Mouse (Mus musculus) midbrain, embryonic 10.5 days (tissue): Measurements from ENCODE around the gene Nmd3. TPM values are rescaled to one million over a fixed set of nuclear protein-coding genes. Genes with fewer than 3 reads are reported as not detected.

Source experiments
- DNase-seq: peaks from one replicate; pipeline ENCODE4 v3.0.0-alpha.2; 2017; ENCODE audit warnings: low spot score
- H3K27ac ChIP-seq: fragments of 300-500 bp; sonication (generic); replicated peaks from 2 replicates; pipeline ENCODE4 v1.5.1; 2016; ENCODE audit warnings: mild to moderate bottlenecking
- H3K27me3 ChIP-seq: fragments of 300-500 bp; sonication (generic); 2 replicates; pipeline ENCODE4 v1.6.1; 2016; ENCODE audit warnings: low read depth, mild to moderate bottlenecking; ENCODE audit not compliant: poor library complexity, severe bottlenecking
- H3K36me3 ChIP-seq: fragments of 300-500 bp; sonication (generic); 2 replicates; pipeline ENCODE4 v1.6.1; 2016; ENCODE audit warnings: mild to moderate bottlenecking, moderate library complexity
- H3K4me1 ChIP-seq: fragments of 300-500 bp; sonication (generic); 2 replicates; pipeline ENCODE4 v1.6.1; 2016
- H3K4me3 ChIP-seq: fragments of 300-500 bp; sonication (generic); 2 replicates; pipeline ENCODE4 v1.5.1; 2016; ENCODE audit warnings: mild to moderate bottlenecking, moderate library complexity
- H3K9me3 ChIP-seq: fragments of 300-500 bp; sonication (generic); replicated peaks from 2 replicates; pipeline ENCODE4 v1.6.1; 2016; ENCODE audit warnings: mild to moderate bottlenecking
- WGBS: fragments of 180-500 bp; shearing (Covaris S2); methylation state at CpG from one replicate; pipeline ENCODE4 v1.1.7; 2016; 5-methylcytosine and 5-hydroxymethylcytosine counted together
- polyA plus RNA-seq: library from polyadenylated mRNA; unstranded; fragments of >200 nt; fragmentation: Nextera tagmentation; extraction: Ambion mirVana; gene quantifications from 2 replicates; pipeline ENCODE4 v1.2.1, GENCODE M21; 2016

Gene Nmd3
- polyA plus RNA-seq, 1 experiment from 2014 or later, result 156 TPM

DNA sequence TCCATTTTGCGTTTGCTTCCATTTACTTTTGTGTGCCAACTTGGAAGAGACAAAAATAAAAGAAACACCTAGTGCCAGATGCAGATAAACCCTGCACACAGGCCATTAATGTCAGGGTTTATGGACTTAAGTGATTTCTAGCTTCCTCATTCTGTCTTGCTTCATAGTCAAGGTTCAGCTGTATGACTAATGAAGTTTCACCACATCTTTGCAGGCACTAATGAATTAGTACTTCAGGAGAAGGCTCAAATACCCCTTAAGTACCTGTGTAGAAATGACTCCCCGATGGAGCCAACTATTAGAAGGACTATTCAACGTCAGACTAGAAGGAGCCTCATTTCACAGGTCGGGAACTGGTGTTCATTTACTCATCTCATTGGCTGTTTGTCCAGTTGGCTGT is 51.6 kb downstream of the Nmd3 start:
- H3K27me3 ChIP-seq, result no peaks in the 10 kb centered on the region
- 95% methylated on average over 4 of the region's 4 CpGs for WGBS
- no peaks in the 10 kb centered on the region for H3K9me3 ChIP-seq
- no peak for DNase-seq
- H3K36me3 ChIP-seq, result no peaks in the 10 kb centered on the region
- no peak overlapping the region for H3K27ac ChIP-seq
- H3K4me3 ChIP-seq, result no peak overlapping the region
- no peaks in the 10 kb centered on the region for H3K4me1 ChIP-seq

DNA sequence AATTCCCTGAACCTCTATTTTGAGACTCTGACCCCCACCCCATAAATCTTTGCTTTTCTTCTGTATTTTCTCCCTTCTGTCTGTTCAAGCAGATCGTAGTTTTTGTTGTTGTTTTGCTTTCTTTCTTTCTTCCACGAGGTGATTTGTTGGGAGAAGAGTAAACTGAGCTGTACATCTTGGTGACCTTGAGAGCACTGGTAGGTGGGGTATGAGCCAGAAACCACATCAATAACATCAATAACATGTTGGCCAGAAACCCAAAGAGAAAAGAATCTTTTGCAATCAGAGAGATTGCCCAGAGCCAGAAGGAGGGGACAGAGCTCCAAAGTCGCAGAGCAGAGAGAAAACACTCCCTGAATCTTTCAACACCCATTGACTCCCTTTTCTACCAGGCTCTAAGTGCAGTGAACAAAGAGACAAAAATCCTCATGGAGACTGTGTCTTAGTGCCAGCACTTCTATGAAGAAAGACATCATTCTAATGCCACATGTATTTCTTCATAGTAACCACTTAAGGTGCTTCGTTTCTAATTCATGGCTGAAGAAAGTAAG is 57.5 kb downstream of the Nmd3 start:
- WGBS, result 89% methylated on average over 4 of the region's 4 CpGs
- Histone ChIP-seq H3K4me1 (no peaks in the 10 kb centered on the region), H3K36me3 (no peaks in the 10 kb centered on the region), H3K4me3 (no peak overlapping the region), H3K27me3 (no peaks in the 10 kb centered on the region), H3K9me3 (no peaks in the 10 kb centered on the region), H3K27ac (no peak overlapping the region)
- DNase-seq, result no peak

DNA sequence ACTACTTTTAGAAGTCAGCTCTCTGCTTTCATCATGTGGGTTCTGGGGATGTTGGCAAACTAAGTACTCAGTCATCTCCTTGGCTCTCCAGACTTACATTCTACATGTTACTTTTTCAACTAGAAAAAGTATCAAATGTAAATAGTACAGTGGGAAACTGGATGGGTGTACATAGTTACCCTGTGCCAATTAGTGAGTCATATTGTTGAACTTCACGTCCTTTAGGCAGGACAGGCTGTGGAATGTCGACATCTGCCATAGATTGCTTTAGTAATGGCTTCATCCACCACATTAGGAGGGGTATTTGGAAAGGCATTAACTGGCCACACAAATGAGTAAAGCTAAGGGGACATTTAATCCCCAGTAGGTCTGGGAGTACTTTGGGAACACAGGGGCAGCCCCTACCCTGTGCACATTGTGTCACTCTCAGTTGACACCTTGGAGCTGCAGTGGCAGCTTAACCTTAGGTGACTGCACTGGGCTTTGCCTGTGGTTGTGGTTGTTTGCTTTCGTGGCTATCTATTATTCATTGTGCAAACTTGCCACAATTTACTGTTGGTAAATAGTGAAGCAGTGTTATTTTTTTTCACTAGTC is 71.1 kb downstream of the Nmd3 start:
- Histone ChIP-seq H3K9me3 (no peaks in the 10 kb centered on the region), H3K27ac (no peak overlapping the region), H3K36me3 (no peaks in the 10 kb centered on the region), H3K4me3 (no peak overlapping the region), H3K4me1 (no peaks in the 10 kb centered on the region), H3K27me3 (no peaks in the 10 kb centered on the region)
- DNase-seq, result no peak
- WGBS, result 90% methylated on average over 3 of the region's 3 CpGs

DNA sequence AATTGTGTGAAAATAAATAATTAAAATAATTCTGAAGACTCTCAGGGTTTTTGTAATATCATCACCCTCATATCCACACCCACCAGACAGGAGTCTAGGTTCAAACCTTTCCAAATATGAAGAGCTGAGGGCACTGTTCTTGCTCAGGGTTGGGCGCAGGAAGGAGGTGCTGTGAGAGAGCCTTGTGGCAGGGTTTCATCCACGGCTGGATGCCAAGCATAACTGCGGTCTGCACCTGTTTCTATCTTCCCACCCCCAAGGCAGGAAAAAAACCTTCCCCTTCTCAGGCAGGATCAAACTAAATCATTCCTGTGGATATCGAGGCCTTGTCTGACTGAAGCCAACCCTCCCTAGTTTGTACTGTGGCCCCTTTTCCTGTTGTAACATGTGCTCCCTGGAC is 75.7 kb downstream of the Nmd3 start:
- H3K4me1 ChIP-seq, result no peaks in the 10 kb centered on the region
- no peaks in the 10 kb centered on the region for H3K27me3 ChIP-seq
- no peak overlapping the region for H3K27ac ChIP-seq
- H3K9me3 ChIP-seq, result no peaks in the 10 kb centered on the region
- H3K36me3 ChIP-seq, result no peaks in the 10 kb centered on the region
- DNase-seq, result no peak
- 91% methylated on average over 4 of the region's 4 CpGs for WGBS
- no peak overlapping the region for H3K4me3 ChIP-seq

DNA sequence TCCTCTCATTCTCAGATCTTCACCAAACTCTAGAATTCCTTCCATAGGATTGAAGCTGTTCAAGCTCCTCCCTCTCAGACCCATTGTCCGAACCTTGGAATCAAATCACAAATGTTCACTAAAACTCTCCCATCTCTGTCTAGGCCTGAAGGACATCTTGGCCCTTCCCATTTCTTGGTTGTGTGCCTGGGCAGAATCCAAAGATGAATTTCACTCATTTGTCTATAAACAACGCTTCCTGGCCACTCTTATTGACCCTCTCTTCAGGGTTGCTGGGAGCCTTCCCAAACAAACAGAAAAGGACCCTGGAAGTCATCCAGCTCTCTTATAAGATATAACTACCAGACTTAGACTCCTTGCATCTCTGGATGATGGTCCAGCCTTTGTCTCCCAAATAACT is 76.2 kb downstream of the Nmd3 start:
- H3K27me3 ChIP-seq, result no peaks in the 10 kb centered on the region
- H3K36me3 ChIP-seq, result no peaks in the 10 kb centered on the region
- no peak overlapping the region for H3K27ac ChIP-seq
- H3K4me3 ChIP-seq, result no peak overlapping the region
- no peak for DNase-seq
- H3K9me3 ChIP-seq, result no peaks in the 10 kb centered on the region
- no peaks in the 10 kb centered on the region for H3K4me1 ChIP-seq
- WGBS, result 91% methylated on average over 2 of the region's 2 CpGs

DNA sequence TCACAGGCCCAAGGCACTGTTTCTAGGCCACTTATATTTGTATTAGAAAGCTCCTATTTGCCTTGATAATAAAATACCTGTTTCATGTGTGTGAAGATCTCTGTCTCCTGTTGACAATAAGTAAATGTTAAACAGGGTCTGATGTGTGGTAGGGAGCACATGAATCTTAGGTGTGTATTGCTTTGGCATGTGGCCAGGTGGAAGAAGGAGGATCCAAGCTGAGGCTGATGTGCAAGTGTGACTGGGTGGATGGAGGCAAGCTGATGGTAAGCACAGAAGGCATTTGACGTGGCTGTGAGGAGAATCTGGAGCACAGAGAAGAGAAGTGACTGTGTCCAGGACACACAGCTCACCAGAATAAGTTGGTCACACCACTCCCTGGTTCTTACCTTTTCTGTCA is 77.3 kb downstream of the Nmd3 start:
- Histone ChIP-seq H3K9me3 (no peaks in the 10 kb centered on the region), H3K4me1 (no peaks in the 10 kb centered on the region), H3K4me3 (no peak overlapping the region), H3K27ac (no peak overlapping the region), H3K36me3 (no peaks in the 10 kb centered on the region), H3K27me3 (no peaks in the 10 kb centered on the region)
- DNase-seq, result no peak
- 96% methylated on average over 1 of the region's 1 CpGs for WGBS

DNA sequence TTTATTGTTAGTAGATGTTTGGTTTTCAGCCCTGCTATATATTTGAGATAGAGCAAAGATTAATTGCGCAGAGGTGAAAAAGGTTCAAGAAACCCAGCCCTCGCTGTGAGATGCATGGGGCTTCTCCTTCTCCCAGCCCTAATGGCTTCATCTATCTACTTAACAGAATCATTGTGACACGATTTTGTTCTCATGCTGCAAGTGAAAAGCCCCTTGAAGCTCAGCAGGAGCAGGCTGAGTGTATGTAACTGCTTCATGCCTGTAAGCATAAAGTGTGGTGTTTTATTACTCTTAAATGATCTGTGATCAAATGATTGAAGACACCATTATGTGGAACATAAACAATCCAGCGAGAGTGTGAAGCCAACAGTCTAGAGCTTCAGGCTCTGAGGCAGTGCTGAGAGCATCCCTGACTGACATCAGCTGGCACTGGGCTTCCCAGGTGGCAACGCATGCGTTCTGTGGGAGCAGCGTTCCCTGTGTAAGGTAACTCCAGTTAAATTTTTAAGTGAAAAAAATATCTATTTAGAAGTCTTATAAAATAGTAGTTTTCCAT is 79.1 kb downstream of the Nmd3 start:
- Histone ChIP-seq H3K9me3 (no peaks in the 10 kb centered on the region), H3K36me3 (no peaks in the 10 kb centered on the region)
- no peak for DNase-seq

DNA sequence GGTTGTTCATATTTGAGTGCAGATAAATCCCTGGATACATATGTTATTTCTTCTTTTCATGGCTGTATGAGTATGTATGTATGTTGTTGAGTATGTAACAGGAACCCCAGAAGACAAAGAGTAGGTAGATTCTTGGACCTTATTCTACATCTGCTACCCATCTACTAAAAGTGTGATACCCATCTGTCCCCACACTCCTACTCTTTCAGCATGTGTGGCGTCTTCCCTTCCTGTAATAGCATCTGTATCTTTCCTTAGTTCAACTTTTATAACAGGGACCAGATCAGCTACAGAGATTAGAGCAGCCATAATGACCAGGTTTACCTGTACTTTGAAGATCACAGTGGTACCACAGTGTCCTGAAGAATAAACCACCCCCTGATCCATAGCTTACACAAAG is 81.4 kb downstream of the Nmd3 start:
- 88% methylated on average over 1 of the region's 1 CpGs for WGBS
- H3K27me3 ChIP-seq, result no peaks in the 10 kb centered on the region
- no peaks in the 10 kb centered on the region for H3K9me3 ChIP-seq
- no peak overlapping the region for H3K27ac ChIP-seq
- H3K36me3 ChIP-seq, result no peaks in the 10 kb centered on the region
- no peaks in the 10 kb centered on the region for H3K4me1 ChIP-seq
- no peak overlapping the region for H3K4me3 ChIP-seq
- DNase-seq, result no peak

More for the DNA sequence above, 79.1 kb downstream of the Nmd3 start:
- Histone ChIP-seq H3K4me3 (no peak overlapping the region), H3K4me1 (no peaks in the 10 kb centered on the region), H3K27ac (no peak overlapping the region), H3K27me3 (no peaks in the 10 kb centered on the region)
- 80% methylated on average over 7 of the region's 7 CpGs for WGBS

Other genes starting within 250 kb of the Nmd3 start
- 33.7 and 35.8 TPM in 2 replicates for gene B3galnt1, start 123.0 kb upstream of the Nmd3 start, polyA plus RNA-seq
- gene Sptssb, start 138.0 kb downstream of the Nmd3 start, polyA plus RNA-seq, result 0.10 and 0.15 TPM in 2 replicates